ENCODE assay signal across 24 mouse cellular contexts in the genomic region with DNA sequence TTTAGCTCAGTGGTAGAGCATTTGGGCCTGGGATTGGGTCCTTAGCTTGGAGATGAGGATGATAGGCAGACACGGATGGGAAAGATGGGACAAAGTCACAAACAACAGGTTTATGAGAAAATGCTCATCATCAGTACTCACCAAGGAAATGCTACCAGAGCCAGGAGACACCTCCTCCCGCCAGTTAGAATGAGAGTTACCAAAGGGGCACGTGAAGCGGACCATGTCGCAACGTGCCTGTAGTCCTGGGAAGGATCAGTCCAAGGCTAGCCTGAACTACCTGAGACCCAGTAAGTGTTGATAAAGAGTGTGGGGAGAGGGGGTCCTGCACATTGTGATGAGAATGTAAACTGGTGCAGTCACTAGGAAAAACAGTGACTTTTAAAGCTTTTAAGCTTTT. TPM values are rescaled to one million over a fixed set of nuclear protein-coding genes. Genes with fewer than 3 reads are reported as not detected.
DNase-seq lines count a peak whose midpoint lies in the region; ATAC-seq and TF ChIP-seq lines count a peak whose summit lies in the region.
"Had no signal": no experiment of that assay in that cellular context is flagged by ENCODE, and none has a peak within 500 bp of the region (broad histone marks: within the 10 kb centered on the region; RNA-seq: fewer than 3 reads in every experiment).

No protein-coding gene starts in this region.

- no peaks in the 10 kb centered on the region for H3K9me3 ChIP-seq in kidney, embryonic 16.5 days (ENCODE audit: low read length)
- no peaks in the 10 kb centered on the region for H3K9me3 ChIP-seq in lung, postnatal 0 days (ENCODE audit: low read length)
- H3K9me3 ChIP-seq in forebrain, embryonic 10.5 days = no peaks in the 10 kb centered on the region
- H3K9me3 ChIP-seq: embryonic facial prominence, embryonic 12.5 days; forebrain, embryonic 12.5 days; heart, embryonic 15.5 days; limb, embryonic 13.5 days; lung, embryonic 15.5 days; stomach, embryonic 15.5 days had no signal

- H3K4me1 ChIP-seq in kidney, adult 2 months (ENCODE audit: control insufficient read depth, insufficient read depth, low read length) = peaks cover 30% of the 10 kb centered on the region
- H3K4me1 ChIP-seq in kidney, embryonic 16.5 days (ENCODE audit: insufficient read depth, low read length) = no peaks in the 10 kb centered on the region
- no peaks in the 10 kb centered on the region; the same call in 1 of the 2 replicates for H3K4me1 ChIP-seq in lung, postnatal 0 days (ENCODE audit: insufficient read depth, low read depth, low read length)
- H3K4me1 ChIP-seq in forebrain, embryonic 10.5 days = no peaks in the 10 kb centered on the region; the same call in 1 of the 2 replicates
- H3K4me1 ChIP-seq: embryonic facial prominence, embryonic 12.5 days; limb, embryonic 13.5 days; lung, embryonic 15.5 days; stomach, embryonic 15.5 days had no signal

- TF ChIP-seq POLR2A in kidney, adult 2 months (IDR thresholded peaks at IDR 0.05; ENCODE audit: low read depth, low read length) = no peak

- H3K9ac ChIP-seq in kidney, embryonic 16.5 days (replicated peaks; ENCODE audit: low read length) = no peak overlapping the region
- no peak overlapping the region for H3K9ac ChIP-seq in lung, postnatal 0 days (replicated peaks; ENCODE audit: low read depth)
- H3K9ac ChIP-seq: embryonic facial prominence, embryonic 12.5 days; forebrain, embryonic 12.5 days; heart, embryonic 15.5 days; limb, embryonic 13.5 days; lung, embryonic 15.5 days; stomach, embryonic 15.5 days had no signal

- H3K4me2 ChIP-seq in kidney, embryonic 16.5 days (replicated peaks; ENCODE audit: low read depth, low read length) = no peak overlapping the region
- H3K4me2 ChIP-seq in lung, postnatal 0 days (replicated peaks; ENCODE audit: low read depth, low read length) = no peak overlapping the region
- H3K4me2 ChIP-seq: embryonic facial prominence, embryonic 12.5 days; forebrain, embryonic 12.5 days; heart, embryonic 15.5 days; limb, embryonic 13.5 days; lung, embryonic 15.5 days; stomach, embryonic 15.5 days had no signal

- no peaks in the 10 kb centered on the region for H3K36me3 ChIP-seq in kidney, adult 2 months (ENCODE audit: control insufficient read depth, insufficient read depth, low read length)
- H3K36me3 ChIP-seq in kidney, embryonic 16.5 days (ENCODE audit: insufficient read depth, low read length) = no peaks in the 10 kb centered on the region
- H3K36me3 ChIP-seq in lung, postnatal 0 days (ENCODE audit: insufficient read depth, low read length) = no peaks in the 10 kb centered on the region
- H3K36me3 ChIP-seq in forebrain, embryonic 10.5 days (replicated peaks) = no peaks in the 10 kb centered on the region
- H3K36me3 ChIP-seq: embryonic facial prominence, embryonic 12.5 days; forebrain, embryonic 12.5 days; heart, embryonic 15.5 days; limb, embryonic 13.5 days; lung, embryonic 15.5 days; stomach, embryonic 15.5 days had no signal

- WGBS in kidney, adult 2 months = 65% methylated on average over 6 of the region's 6 CpGs
- WGBS in kidney, embryonic 16.5 days = 79% methylated on average over 6 of the region's 6 CpGs
- 80% methylated on average over 6 of the region's 6 CpGs for WGBS in lung, postnatal 0 days
- WGBS in forebrain, embryonic 10.5 days = 89% methylated on average over 6 of the region's 6 CpGs

- TF ChIP-seq CTCF in kidney, adult 2 months (conservative IDR thresholded peaks at IDR 0.05; ENCODE audit: insufficient read depth, insufficient read length, low read depth, low read length) = no peak
- TF ChIP-seq CTCF in lung, postnatal 0 days (IDR thresholded peaks at IDR 0.05) = no peak

- no peak overlapping the region for H3K4me3 ChIP-seq in kidney, adult 2 months (ENCODE audit: insufficient read depth, low read depth, low read length)
- H3K4me3 ChIP-seq in kidney, embryonic 16.5 days (ENCODE audit: low read length) = no peak overlapping the region
- no peak overlapping the region for H3K4me3 ChIP-seq in lung, postnatal 0 days (ENCODE audit: low read depth, low read length)
- H3K4me3 ChIP-seq in forebrain, embryonic 10.5 days = no peak overlapping the region
- H3K4me3 ChIP-seq: embryonic facial prominence, embryonic 12.5 days; forebrain, embryonic 12.5 days; heart, adult 2 months; heart, embryonic 15.5 days; limb, embryonic 13.5 days; lung, embryonic 15.5 days; stomach, embryonic 15.5 days had no signal

- TF ChIP-seq EP300 in lung, postnatal 0 days (IDR thresholded peaks at IDR 0.05) = no peak

- H3K27ac ChIP-seq in kidney, adult 2 months (ENCODE audit: insufficient read depth, low read depth, low read length) = peak overlapping the region; percentile 85
- H3K27ac ChIP-seq in kidney, embryonic 16.5 days (ENCODE audit: low read length) = no peak overlapping the region
- peak overlapping the region; percentile 72; the same call in 1 of the 2 replicates for H3K27ac ChIP-seq in lung, postnatal 0 days (ENCODE audit: low read length)
- H3K27ac ChIP-seq in forebrain, embryonic 10.5 days = no peak overlapping the region
- H3K27ac ChIP-seq: embryonic facial prominence, embryonic 12.5 days; heart, adult 2 months; heart, embryonic 15.5 days; limb, embryonic 13.5 days; macrophage had no signal

- DNase-seq in heart, adult 11 months = peak; percentile 60
- no peak for DNase-seq in heart, postnatal 4 days
- DNase-seq in kidney, adult 2 months = peak; percentile 68
- DNase-seq in lung, postnatal 0 days (ENCODE audit: low spot score) = no peak
- no peak for DNase-seq in lung, postnatal 36 days
- DNase-seq in forebrain, embryonic 10.5 days (ENCODE audit: extremely low spot score, low spot score) = no peak
- DNase-seq: adrenal gland, postnatal 10 days; cerebellum, adult 18-20 months; cerebellum, postnatal 25 days; gastrocnemius, postnatal 25 days; heart, adult 2 months; heart, postnatal 36 days; layer of hippocampus, adult 9-11 months; thymus, adult 18-20 months; thymus, postnatal 36 days had no signal

- ATAC-seq in kidney, embryonic 16.5 days (ENCODE audit: low FRiP score, low TSS enrichment) = no peak
- no peak for ATAC-seq in lung, postnatal 0 days
- ATAC-seq: inflammation-experienced regulatory T-cells, adult 6 months had no signal

- H3K27me3 ChIP-seq in kidney, adult 2 months (replicated peaks; ENCODE audit: control insufficient read depth, insufficient read depth, low read length) = no peaks in the 10 kb centered on the region
- no peaks in the 10 kb centered on the region for H3K27me3 ChIP-seq in kidney, embryonic 16.5 days (ENCODE audit: insufficient read depth, low read length)
- H3K27me3 ChIP-seq in lung, postnatal 0 days (replicated peaks; ENCODE audit: insufficient read depth, low read length) = no peaks in the 10 kb centered on the region
- H3K27me3 ChIP-seq in forebrain, embryonic 10.5 days (ENCODE audit: poor library complexity, severe bottlenecking) = no peaks in the 10 kb centered on the region
- H3K27me3 ChIP-seq: embryonic facial prominence, embryonic 12.5 days; forebrain, embryonic 12.5 days; heart, embryonic 15.5 days; limb, embryonic 13.5 days; lung, embryonic 15.5 days; stomach, embryonic 15.5 days had no signal

RNA-seq across cellular contexts. Expression of a gene that starts 44.7 kb away (rescaled TPM):
- 10 to 100 TPM; 19.1 to 20.5 TPM for total RNA-seq in heart, postnatal 4 days (2021)
- polyA plus RNA-seq in kidney, adult 2 months (2012; rRNA removed) = 6.1 and 8.7 TPM in 2 replicates
- 4.5 and 6.0 TPM in 2 replicates for polyA plus RNA-seq in kidney, embryonic 16.5 days (2015; fragmentation: Nextera tagmentation; extraction: Ambion mirVana)
- 3.2 and 3.4 TPM in 2 replicates for polyA plus RNA-seq in lung, postnatal 0 days (2015; fragmentation: Nextera tagmentation; extraction: Ambion mirVana)
- 5.0 and 5.7 TPM in 2 replicates for polyA plus RNA-seq in forebrain, embryonic 10.5 days (2016; fragmentation: Nextera tagmentation; extraction: Ambion mirVana)

RNA-seq across cellular contexts. Expression of a gene that starts 54.6 kb away (rescaled TPM):
- 10 to 100 TPM; 16.1 to 18.0 TPM for total RNA-seq in heart, postnatal 4 days (2021)
- 82.2 and 92.8 TPM in 2 replicates for polyA plus RNA-seq in kidney, adult 2 months (2012; rRNA removed)
- 92.4 and 96.0 TPM in 2 replicates for polyA plus RNA-seq in kidney, embryonic 16.5 days (2015; fragmentation: Nextera tagmentation; extraction: Ambion mirVana)
- polyA plus RNA-seq in lung, postnatal 0 days (2015; fragmentation: Nextera tagmentation; extraction: Ambion mirVana) = 52.5 and 54.9 TPM in 2 replicates
- polyA plus RNA-seq in forebrain, embryonic 10.5 days (2016; fragmentation: Nextera tagmentation; extraction: Ambion mirVana) = 84.3 and 84.9 TPM in 2 replicates

Comparison
In these comparisons a context has a peak if more than half of its experiments do, and no peak if none do; other contexts are left out.
1. DNase-seq: peak in heart, adult 11 months (single experiment) and kidney, adult 2 months (single experiment); none in heart, postnatal 4 days (single experiment), lung, postnatal 0 days (single experiment), lung, postnatal 36 days (single experiment) and forebrain, embryonic 10.5 days (single experiment).
2. H3K27ac ChIP-seq: peak in kidney, adult 2 months (single experiment) and lung, postnatal 0 days (single experiment); none in kidney, embryonic 16.5 days (single experiment) and forebrain, embryonic 10.5 days (single experiment).